Mouse (Mus musculus) layer of hippocampus, adult 18-20 months (tissue): ENCODE measurements around the gene Gm42517. TPM values are rescaled to one million over a fixed set of nuclear protein-coding genes. Genes with fewer than 3 reads are reported as not detected.

Experiments
- DNase-seq, 2 experiments: peaks; one replicate each; pipeline ENCODE4 v3.0.0; 2022; ENCODE audit warnings: low spot score in 2 of 2
- total RNA-seq, 2 experiments: library from RNA; stranded (reverse); gene quantifications; 2 replicates each; pipeline ENCODE4 v1.2.3; 2021

The Gm42517 gene
- total RNA-seq, 2 experiments from 2014 or later = 58.0 to 58.9 TPM

DNA sequence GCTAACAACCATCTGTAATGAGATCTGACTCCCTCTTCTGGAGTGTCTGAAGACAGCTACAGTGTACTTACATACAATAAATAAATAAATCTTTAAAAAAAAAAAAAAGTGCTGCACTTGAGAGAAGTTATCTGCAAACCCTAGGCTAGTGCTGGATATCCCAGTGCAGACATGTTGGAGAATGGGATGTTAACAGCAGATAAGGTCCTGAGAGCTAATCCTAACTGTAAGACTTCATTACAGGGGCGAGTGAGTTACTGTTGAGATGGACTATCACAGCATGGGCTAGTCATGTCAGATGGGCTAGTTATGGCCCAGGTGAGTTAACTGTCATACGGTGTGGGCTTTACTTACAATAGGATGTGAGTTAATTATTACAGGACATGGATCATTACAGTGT lies 13.7 kb downstream of the Gm42517 start:
- DNase-seq = no peak

DNA sequence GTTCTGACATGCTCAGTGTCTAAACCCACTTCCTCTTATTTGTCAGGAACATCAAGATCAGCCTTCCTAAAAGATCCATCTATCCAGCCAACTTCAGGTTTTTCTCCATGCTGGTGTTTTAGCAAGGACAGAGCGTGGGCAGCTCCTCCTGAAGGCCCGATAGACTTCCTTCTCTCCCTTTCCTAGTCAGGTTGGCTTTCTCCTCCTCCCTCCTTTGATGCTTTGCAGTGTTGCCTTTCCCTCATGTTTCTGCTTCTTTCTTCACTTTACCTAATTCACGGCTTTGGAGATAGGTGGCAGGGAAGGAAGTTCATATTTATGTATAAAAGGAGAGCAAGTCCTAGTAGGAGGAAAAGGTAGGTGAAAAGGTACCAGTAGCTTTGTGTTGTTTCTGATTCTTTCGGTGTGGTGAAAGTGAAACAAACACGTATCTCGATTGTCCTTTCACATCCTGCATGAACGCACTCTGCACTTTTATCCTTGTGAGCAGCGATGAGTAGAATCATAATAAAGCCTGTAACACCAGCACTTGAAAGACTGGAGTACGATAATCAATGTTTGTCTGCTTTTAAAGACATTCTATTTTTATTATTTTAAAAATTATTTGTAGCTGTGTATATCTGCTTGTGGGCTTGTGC lies 18.1 kb downstream of the Gm42517 start:
- no peak for DNase-seq

DNA sequence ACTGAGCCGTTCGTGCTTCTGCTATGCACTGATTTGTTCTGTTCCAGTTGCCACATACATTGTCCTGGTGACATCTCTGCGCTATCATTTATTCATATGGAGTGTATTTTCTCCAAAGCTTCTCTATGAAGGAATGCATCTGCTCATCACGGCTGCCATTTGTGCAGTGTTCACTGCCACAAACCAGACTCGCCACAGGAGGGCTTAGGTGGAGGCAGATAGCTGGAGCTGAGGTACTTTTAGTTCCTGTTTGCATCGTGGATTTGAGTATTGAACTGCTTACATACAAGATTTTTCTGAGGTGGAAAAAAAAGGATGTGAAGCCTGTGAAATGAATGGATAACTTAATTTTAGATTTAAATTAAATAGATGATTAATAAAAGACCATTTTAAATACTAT lies 19.9 kb downstream of the Gm42517 start:
- peak in 1 of 2 experiments; percentile 30 for DNase-seq

DNA sequence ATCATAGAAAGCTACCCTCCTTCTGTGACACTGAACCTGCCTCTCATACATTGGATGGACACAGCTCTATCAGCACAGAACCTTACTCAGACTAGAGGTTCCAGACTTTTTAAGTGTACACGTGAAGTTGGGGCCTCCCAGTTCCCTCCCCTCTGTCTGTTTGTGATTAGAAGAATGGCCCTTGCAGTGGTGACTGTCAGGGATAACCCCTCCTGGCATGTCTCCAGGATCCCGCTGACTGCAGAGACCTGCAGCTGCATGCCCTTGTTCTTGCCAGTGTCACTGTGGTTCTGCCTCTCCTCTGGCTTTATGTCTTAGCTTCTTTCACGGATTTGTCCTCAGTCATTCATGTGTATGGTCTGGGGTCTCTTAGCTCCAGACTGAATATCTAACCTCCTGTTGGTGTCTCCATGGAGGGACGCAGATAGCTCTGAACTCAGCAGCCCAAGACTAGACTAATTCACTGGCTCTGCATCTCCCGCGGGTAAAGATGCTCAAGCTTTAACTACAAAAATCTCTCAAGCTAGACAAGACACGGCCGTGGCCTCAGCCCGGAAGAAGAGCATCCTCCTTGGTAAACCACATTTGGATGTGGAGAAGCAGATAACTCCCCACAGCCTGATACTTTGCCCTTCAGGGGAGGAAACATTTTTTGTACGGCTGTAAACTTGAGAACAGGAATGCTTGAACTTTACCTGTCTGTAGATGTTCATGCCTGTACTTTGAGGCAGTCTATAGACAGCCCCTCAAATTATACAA lies 22.2 kb downstream of the Gm42517 start:
- DNase-seq = no peak

DNA sequence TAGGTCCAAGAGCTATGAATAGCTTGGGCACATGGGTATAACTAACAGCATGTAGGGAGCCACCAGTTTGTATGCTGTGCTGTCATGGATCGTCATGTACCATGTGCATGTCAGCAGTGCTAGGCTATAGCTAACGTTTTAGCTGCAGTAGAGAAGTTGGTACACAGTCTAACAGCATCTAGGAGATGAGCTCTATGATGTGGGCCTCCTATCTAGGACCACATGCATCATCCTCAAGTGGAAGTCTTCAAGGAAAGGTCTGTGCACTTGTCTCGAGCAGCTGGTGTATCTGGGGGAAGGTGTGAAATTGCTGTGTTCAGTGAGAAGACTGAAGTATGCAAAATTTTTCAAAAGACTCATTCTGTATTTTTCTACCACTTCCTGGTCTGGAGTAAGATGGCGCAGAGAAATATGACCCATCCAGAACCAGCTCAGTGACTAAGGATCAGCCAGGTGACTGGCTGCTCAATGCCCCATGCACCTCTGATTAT lies 24.0 kb downstream of the Gm42517 start:
- DNase-seq = no peak

DNA sequence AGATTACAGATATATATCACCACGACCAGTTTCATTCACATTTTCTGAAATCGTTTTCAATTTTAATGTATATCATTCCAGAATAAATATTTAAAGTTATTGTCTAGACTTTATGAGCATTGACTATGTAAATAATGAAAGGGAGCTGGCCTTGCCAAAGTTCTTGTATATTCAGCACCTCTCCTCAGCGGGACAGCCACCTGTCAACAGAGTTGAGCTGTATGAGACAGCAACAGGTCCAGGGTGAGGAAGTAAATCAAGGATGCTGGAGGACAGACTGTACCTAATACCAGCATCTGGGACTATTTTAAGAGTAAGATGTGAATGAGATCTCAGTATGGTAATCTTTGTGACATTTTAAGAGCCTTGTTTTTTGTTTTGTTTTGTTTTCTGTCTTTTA lies 29.7 kb downstream of the Gm42517 start:
- DNase-seq = no peak

DNA sequence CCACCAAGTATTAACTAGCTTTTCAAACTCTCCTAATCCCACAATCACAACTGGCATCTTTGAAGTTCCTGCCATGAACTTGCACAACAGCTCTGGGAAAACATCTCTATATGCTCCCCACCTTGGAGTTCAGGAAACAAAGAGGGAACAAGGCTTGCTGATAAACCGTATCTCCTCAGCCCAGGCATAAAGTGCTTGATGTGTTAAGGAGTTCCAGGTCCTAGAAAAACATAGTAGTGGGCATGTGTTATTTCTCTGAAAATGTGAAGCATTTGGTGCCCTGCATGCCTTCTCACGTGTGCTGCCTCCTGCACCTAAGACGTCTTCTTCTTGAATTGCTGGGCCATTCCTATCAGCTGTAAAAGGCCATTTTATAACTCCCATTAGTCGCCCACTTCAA lies 30.3 kb downstream of the Gm42517 start:
- no peak for DNase-seq

DNA sequence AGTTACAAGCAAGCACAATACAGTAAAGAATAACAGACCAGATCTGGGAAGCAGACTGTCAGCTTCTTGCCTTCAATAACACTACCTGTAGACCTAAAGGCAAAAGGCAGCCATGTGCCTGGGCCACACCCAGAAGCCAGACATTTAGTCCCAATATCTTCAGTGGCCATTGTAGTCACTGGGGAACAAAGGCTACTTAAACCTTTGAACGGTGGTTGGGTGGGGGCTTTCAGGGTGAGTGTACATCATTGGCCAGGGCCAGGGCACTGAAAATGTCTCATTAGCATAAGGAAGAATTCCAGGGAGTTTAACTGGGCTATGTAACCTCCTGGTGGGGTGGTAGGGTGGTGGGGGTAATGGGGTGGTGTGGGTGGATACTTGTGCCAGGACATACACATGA lies 36.7 kb downstream of the Gm42517 start:
- DNase-seq = no peak

Other genes with a start within 250 kb of the Gm42517 start
- 10 to 100 TPM; 25.1 to 29.3 TPM for gene Tmed5, start 235.3 kb downstream of the Gm42517 start, total RNA-seq
- gene Ccdc18, start 235.0 kb downstream of the Gm42517 start, total RNA-seq = 1 to 10 TPM; 1.1 to 1.4 TPM
- 10 to 100 TPM; 45.5 to 46.0 TPM for gene Dr1, start 99.0 kb downstream of the Gm42517 start, total RNA-seq
- 10 to 100 TPM; 11.3 to 12.2 TPM for gene Pigg, start 55.3 kb downstream of the Gm42517 start, total RNA-seq
- under 1 TPM; 0.15 to 0.22 TPM for gene Pde6b, start 20.5 kb upstream of the Gm42517 start, total RNA-seq
- gene Atp5k, start 66.5 kb upstream of the Gm42517 start, total RNA-seq = 100 to 1,000 TPM; 253 to 278 TPM
- gene Mfsd7a, start 81.0 kb upstream of the Gm42517 start, total RNA-seq = 1 to 10 TPM; 1.2 to 1.6 TPM
- gene Pcgf3, start 93.3 kb upstream of the Gm42517 start, total RNA-seq = 10 to 100 TPM; 45.4 to 47.4 TPM
- 100 to 1,000 TPM; 575 to 577 TPM for gene Cplx1, start 182.1 kb upstream of the Gm42517 start, total RNA-seq